Mouse (Mus musculus) liver, embryonic 14.5 days (tissue): ENCODE measurements around the gene Sltm.

ENCODE experiments used
- CTCF ChIP-seq: IDR thresholded peaks from 2 replicates; pipeline ENCODE4 v1.5.1; 2016; ENCODE audit warnings: antibody characterized with exemption, low read depth, control low read depth
- EP300 ChIP-seq: IDR thresholded peaks from 2 replicates; pipeline ENCODE4 v1.6.1; 2016; ENCODE audit warnings: antibody characterized with exemption, low read depth

DNA sequence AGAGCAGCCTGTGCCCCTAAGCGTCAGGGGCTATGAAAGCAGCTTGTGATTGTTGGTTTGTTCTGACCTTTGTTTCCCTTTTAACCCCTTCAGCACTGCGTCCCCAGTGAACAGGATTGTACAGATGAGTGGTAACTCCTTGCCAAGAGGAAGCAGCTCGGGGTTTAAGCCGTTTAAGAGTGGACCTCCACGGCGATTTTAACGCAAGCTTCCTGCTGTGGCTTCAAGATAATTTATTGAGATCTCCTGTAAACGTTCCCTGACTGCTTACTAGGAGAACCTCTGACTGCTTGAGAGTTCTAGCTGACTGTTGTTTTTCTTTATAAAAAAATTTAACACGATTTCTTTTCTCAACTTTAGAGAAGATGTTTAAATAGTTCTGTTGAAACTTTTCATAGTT, 48.9 kb downstream of the Sltm start:
- TF ChIP-seq CTCF (no peak), EP300 (no peak)
